ENCODE assay signal across 8 mouse cellular contexts in the genomic region with DNA sequence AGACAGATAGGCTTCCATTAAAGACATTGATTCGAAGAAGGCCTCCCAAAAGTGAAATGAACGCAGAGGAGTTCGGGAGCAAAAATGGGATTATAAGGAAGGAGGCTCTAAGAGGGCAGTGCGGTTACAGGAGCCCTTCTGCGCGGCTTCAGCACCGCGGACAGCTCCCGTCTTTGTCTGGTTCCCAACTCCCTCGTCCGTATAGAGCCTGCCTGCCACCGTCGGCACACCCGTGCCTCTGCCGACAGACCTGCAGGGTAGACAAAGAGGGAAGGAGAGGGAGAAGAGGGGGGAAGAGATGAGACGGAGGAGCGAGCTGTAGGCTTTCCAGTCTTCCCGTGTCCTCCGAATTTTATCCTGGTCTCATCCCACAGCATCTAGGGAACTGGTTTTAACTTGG. TPM values are rescaled to one million over a fixed set of nuclear protein-coding genes. Genes with fewer than 3 reads are reported as not detected.
DNase-seq lines count a peak whose midpoint lies in the region; ATAC-seq and TF ChIP-seq lines count a peak whose summit lies in the region.

No protein-coding gene starts in this region.

- intact Hi-C loops in heart, postnatal 36 days (cut with DNase I): no loop called here

- no peak overlapping the region for H3K9ac ChIP-seq in limb, embryonic 14.5 days (ENCODE audit: low read depth, low read length, severe bottlenecking)

- TF ChIP-seq POLR2A in limb, embryonic 14.5 days (IDR thresholded peaks at IDR 0.05; ENCODE audit: borderline replicate concordance, extremely low read depth, insufficient read depth, insufficient read length): no peak

- no peaks in the 10 kb centered on the region for H3K36me3 ChIP-seq in limb, embryonic 14.5 days (ENCODE audit: control insufficient read depth, insufficient read depth, low read length)

- H3K4me3 ChIP-seq in limb, embryonic 14.5 days (replicated peaks; ENCODE audit: low read length): no peak overlapping the region

- no peaks in the 10 kb centered on the region for H3K4me1 ChIP-seq in limb, embryonic 14.5 days (ENCODE audit: control insufficient read depth, insufficient read depth, low read length)

- peak; percentile 25 to 68 for DNase-seq in urinary bladder, adult 18-20 months (ENCODE audit: low spot score in 2 of 2)
- DNase-seq in urinary bladder, postnatal 10 days (ENCODE audit: low spot score): no peak
- DNase-seq in embryo, embryonic 11.5 days (ENCODE audit: low read depth, low spot score): peak; percentile 83
- peak; percentile 69 to 77 for DNase-seq in heart, postnatal 36 days
- peak; percentile 94 for DNase-seq in limb, embryonic 14.5 days (ENCODE audit: low spot score)
- peak; percentile 88 for DNase-seq in neural tube, embryonic 10.5 days (ENCODE audit: extremely low spot score, low spot score)
- peak; percentile 74 for DNase-seq in urinary bladder, postnatal 25 days (ENCODE audit: low spot score)

- H3K4me2 ChIP-seq in limb, embryonic 14.5 days (replicated peaks; ENCODE audit: low read depth, low read length, severe bottlenecking): no peak overlapping the region

- no peak for ATAC-seq in limb, embryonic 14.5 days (ENCODE audit: low FRiP score, low read depth)
- ATAC-seq in megakaryocyte, adult 5-6 weeks (ENCODE audit: poor library complexity, severe bottlenecking): no peak

- H3K9me3 ChIP-seq in limb, embryonic 14.5 days (ENCODE audit: control insufficient read depth, low read length): no peaks in the 10 kb centered on the region

- H3K27ac ChIP-seq in limb, embryonic 14.5 days (replicated peaks; ENCODE audit: low read depth, low read length): no peak overlapping the region

- WGBS in limb, embryonic 14.5 days: 2% methylated on average over 19 of the region's 19 CpGs

- H3K27me3 ChIP-seq in limb, embryonic 14.5 days (ENCODE audit: control insufficient read depth, insufficient read depth, low read length): peaks cover 66% of the 10 kb centered on the region

RNA-seq across cellular contexts. Expression of a gene that starts 7.5 kb away (rescaled TPM):
- total RNA-seq in heart, postnatal 36 days (2021): not detected
- polyA plus RNA-seq in limb, embryonic 14.5 days (2012; rRNA removed): 0.05 TPM in 1 of 2 replicates, not detected in the other
- polyA plus RNA-seq in limb, embryonic 14.5 days (2014; fragmentation: Nextera tagmentation; extraction: Ambion mirVana): not detected in 2 replicates
- not detected in 2 replicates for total RNA-seq in megakaryocyte, adult 5-6 weeks (2015)
- total RNA-seq in megakaryocyte, adult 5-6 weeks (2017): not detected in 2 replicates

RNA-seq across cellular contexts. Expression of a gene that starts 48.6 kb away (rescaled TPM):
- 1 to 10 TPM; 8.3 to 9.1 TPM for total RNA-seq in heart, postnatal 36 days (2021)
- polyA plus RNA-seq in limb, embryonic 14.5 days (2012; rRNA removed): 1.2 and 1.3 TPM in 2 replicates
- 0.61 and 1.2 TPM in 2 replicates for polyA plus RNA-seq in limb, embryonic 14.5 days (2014; fragmentation: Nextera tagmentation; extraction: Ambion mirVana)
- 0.49 TPM in 1 of 2 replicates, not detected in the other for total RNA-seq in megakaryocyte, adult 5-6 weeks (2015)
- 0.55 and 0.61 TPM in 2 replicates for total RNA-seq in megakaryocyte, adult 5-6 weeks (2017)

RNA-seq across cellular contexts. Expression of a gene that starts 52.3 kb away (rescaled TPM):
- 1 to 10 TPM; 1.2 to 2.2 TPM for total RNA-seq in heart, postnatal 36 days (2021)
- polyA plus RNA-seq in limb, embryonic 14.5 days (2012; rRNA removed): 0.10 and 0.36 TPM in 2 replicates
- not detected in 2 replicates for polyA plus RNA-seq in limb, embryonic 14.5 days (2014; fragmentation: Nextera tagmentation; extraction: Ambion mirVana)
- total RNA-seq in megakaryocyte, adult 5-6 weeks (2015): not detected in 2 replicates
- total RNA-seq in megakaryocyte, adult 5-6 weeks (2017): not detected in 2 replicates

Comparison
In these comparisons a context has a peak if more than half of its experiments do, and no peak if none do; other contexts are left out.
1. RNA of a gene that starts 48.6 kb away (total RNA-seq): 8.3 to 9.1 TPM in heart, postnatal 36 days; 0.49 to 0.61 TPM in megakaryocyte, adult 5-6 weeks; every median in the first group is over 4 times any median in the second.